Mouse (Mus musculus) forebrain, embryonic 16.5 days (tissue): ENCODE results near the gene Uspl1. TPM values are rescaled to one million over a fixed set of nuclear protein-coding genes. Genes with fewer than 3 reads are reported as not detected.

Experiments
- ATAC-seq: fragments of 200-750 bp; cut with Nextera tagmentation; 2 replicates; pipeline ENCODE4 v1.8.0; 2017; ENCODE audit warnings: mild to moderate bottlenecking, moderate library complexity
- H3K27ac ChIP-seq: fragments of 300-500 bp; sonication (generic); 2 replicates; pipeline ENCODE4 v1.5.1; 2014; ENCODE audit warnings: low read length, control low read depth
- H3K27me3 ChIP-seq: fragments of 300-500 bp; sonication (generic); replicated peaks from 2 replicates; pipeline ENCODE4 v1.6.1; 2014; ENCODE audit warnings: low read length; ENCODE audit not compliant: control insufficient read depth, insufficient read depth
- H3K36me3 ChIP-seq: fragments of 300-500 bp; sonication (generic); 2 replicates; pipeline ENCODE4 v1.6.1; 2014; ENCODE audit not compliant: control insufficient read depth, insufficient read depth
- H3K4me1 ChIP-seq: fragments of 300-500 bp; sonication (generic); replicated peaks from 2 replicates; pipeline ENCODE4 v1.6.1; 2014; ENCODE audit warnings: low read length; ENCODE audit not compliant: control insufficient read depth, insufficient read depth
- H3K4me2 ChIP-seq: fragments of 300-500 bp; sonication (generic); 2 replicates; pipeline ENCODE4 v1.6.1; 2014; ENCODE audit warnings: mild to moderate bottlenecking, low read length, control low read depth
- H3K4me3 ChIP-seq: fragments of 300-500 bp; sonication (generic); replicated peaks from 2 replicates; pipeline ENCODE4 v1.5.1; 2014; ENCODE audit warnings: mild to moderate bottlenecking, low read length, control low read depth
- H3K9ac ChIP-seq: fragments of 300-500 bp; sonication (generic); replicated peaks from 2 replicates; pipeline ENCODE4 v1.6.1; 2014; ENCODE audit warnings: low read depth, low read length, control low read depth
- H3K9me3 ChIP-seq: fragments of 300-500 bp; sonication (generic); 2 replicates; pipeline ENCODE4 v1.6.1; 2016; ENCODE audit warnings: low read length; ENCODE audit not compliant: control insufficient read depth
- WGBS: fragments of 180-500 bp; shearing (Covaris S2); extraction: QIAGEN DNeasy Blood & Tissue Kit; methylation state at CpG from one replicate; pipeline ENCODE4 v1.1.7; 2014; 5-methylcytosine and 5-hydroxymethylcytosine counted together
- polyA plus RNA-seq: library from polyadenylated mRNA; unstranded; fragments of >200 nt; fragmentation: Nextera tagmentation; extraction: Ambion mirVana; gene quantifications from 2 replicates; pipeline ENCODE4 v1.2.1, GENCODE M21; 2015

The Uspl1 gene
- polyA plus RNA-seq, 1 experiment from 2014 or later: 56.0 TPM

- H3K9ac ChIP-seq: no peak overlapping the region
- ATAC-seq: no peak
- no peaks in the 10 kb centered on the region for H3K9me3 ChIP-seq
- no peak overlapping the region for H3K27ac ChIP-seq
- H3K36me3 ChIP-seq: no peaks in the 10 kb centered on the region
- H3K4me3 ChIP-seq: no peak overlapping the region
- no peaks in the 10 kb centered on the region for H3K4me1 ChIP-seq
- H3K4me2 ChIP-seq: no peak overlapping the region
- H3K27me3 ChIP-seq: no peaks in the 10 kb centered on the region
- WGBS: 85% methylated on average over 7 of the region's 7 CpGs
These were observed 21.3 kb upstream of the Uspl1 start for GRCm38 (mm10) chr5:149162890-149163289.

GRCm38 (mm10) chr5:149164881-149165280, 19.3 kb upstream of the Uspl1 start:
- H3K27ac ChIP-seq: no peak overlapping the region
- 68% methylated on average over 7 of the region's 7 CpGs for WGBS

DNA sequence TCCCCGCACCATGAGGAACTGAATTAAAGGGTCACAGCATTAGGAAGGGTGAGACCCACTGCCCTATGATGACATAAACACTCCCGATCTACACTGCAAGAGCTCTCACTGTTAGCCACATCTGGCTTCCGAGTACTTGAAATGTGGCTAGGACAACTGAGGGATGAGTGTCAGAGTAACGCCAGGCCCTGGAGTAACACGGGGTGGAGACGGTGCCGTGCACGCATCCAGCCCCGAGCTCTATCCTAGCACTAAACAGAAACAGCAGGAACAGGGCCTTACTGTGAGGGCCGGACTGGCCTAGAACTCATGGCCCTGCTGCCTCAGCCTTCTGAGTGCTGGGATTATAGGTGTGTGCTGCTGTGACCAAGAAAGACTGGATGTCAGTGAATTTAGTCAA, 18.1 kb upstream of the Uspl1 start:
- H3K4me2 ChIP-seq: no peak overlapping the region
- H3K27ac ChIP-seq: no peak overlapping the region
- no peaks in the 10 kb centered on the region for H3K36me3 ChIP-seq
- ATAC-seq: no peak
- H3K4me1 ChIP-seq: no peaks in the 10 kb centered on the region
- no peaks in the 10 kb centered on the region for H3K27me3 ChIP-seq
- H3K4me3 ChIP-seq: no peak overlapping the region
- H3K9ac ChIP-seq: no peak overlapping the region
- WGBS: 95% methylated on average over 10 of the region's 10 CpGs
- no peaks in the 10 kb centered on the region for H3K9me3 ChIP-seq

More at GRCm38 (mm10) chr5:149164881-149165280, 19.3 kb upstream of the Uspl1 start:
- Histone ChIP-seq H3K4me3 (no peak overlapping the region), H3K27me3 (no peaks in the 10 kb centered on the region), H3K4me2 (no peak overlapping the region), H3K4me1 (no peaks in the 10 kb centered on the region), H3K9me3 (no peaks in the 10 kb centered on the region), H3K36me3 (no peaks in the 10 kb centered on the region), H3K9ac (no peak overlapping the region)
- no peak for ATAC-seq

GRCm38 (mm10) chr5:149168051-149168450, 16.1 kb upstream of the Uspl1 start:
- no peak for ATAC-seq
- H3K9me3 ChIP-seq: no peaks in the 10 kb centered on the region
- H3K4me3 ChIP-seq: no peak overlapping the region
- no peaks in the 10 kb centered on the region for H3K36me3 ChIP-seq
- no peak overlapping the region for H3K9ac ChIP-seq
- H3K27ac ChIP-seq: no peak overlapping the region
- H3K27me3 ChIP-seq: no peaks in the 10 kb centered on the region
- 77% methylated on average over 2 of the region's 2 CpGs for WGBS
- H3K4me1 ChIP-seq: no peaks in the 10 kb centered on the region
- no peak overlapping the region for H3K4me2 ChIP-seq

- 76% methylated on average over 9 of the region's 9 CpGs for whole genome bisulfite sequencing
- Histone ChIP-seq H3K4me3 (no peak overlapping the region), H3K9me3 (no peaks in the 10 kb centered on the region), H3K4me1 (no peaks in the 10 kb centered on the region), H3K27me3 (no peaks in the 10 kb centered on the region), H3K27ac (no peak overlapping the region), H3K9ac (no peak overlapping the region), H3K36me3 (no peaks in the 10 kb centered on the region), H3K4me2 (no peak overlapping the region)
- no peak for ATAC-seq
These were observed 15.3 kb upstream of the Uspl1 start for GRCm38 (mm10) chr5:149168816-149169215.

- H3K9me3 ChIP-seq: no peaks in the 10 kb centered on the region
- no peaks in the 10 kb centered on the region for H3K4me1 ChIP-seq
- no peak overlapping the region for H3K4me2 ChIP-seq
These were observed 13.1 kb upstream of the Uspl1 start for GRCm38 (mm10) chr5:149170841-149171588.

GRCm38 (mm10) chr5:149172246-149172645, 11.9 kb upstream of the Uspl1 start:
- no peaks in the 10 kb centered on the region for H3K36me3 ChIP-seq
- no peaks in the 10 kb centered on the region for H3K9me3 ChIP-seq
- H3K27ac ChIP-seq: no peak overlapping the region
- no peaks in the 10 kb centered on the region for H3K4me1 ChIP-seq
- H3K27me3 ChIP-seq: no peaks in the 10 kb centered on the region
- ATAC-seq: no peak
- WGBS: 72% methylated on average over 10 of the region's 10 CpGs
- no peak overlapping the region for H3K9ac ChIP-seq
- no peak overlapping the region for H3K4me3 ChIP-seq
- H3K4me2 ChIP-seq: no peak overlapping the region

More at GRCm38 (mm10) chr5:149170841-149171588, 13.1 kb upstream of the Uspl1 start:
- no peak overlapping the region for H3K9ac ChIP-seq
- no peak for ATAC-seq
- H3K4me3 ChIP-seq: no peak overlapping the region
- no peaks in the 10 kb centered on the region for H3K27me3 ChIP-seq
- WGBS: 54% methylated on average over 8 of the region's 8 CpGs
- no peak overlapping the region for H3K27ac ChIP-seq
- H3K36me3 ChIP-seq: no peaks in the 10 kb centered on the region

- Histone ChIP-seq H3K4me3 (no peak overlapping the region), H3K4me2 (no peak overlapping the region), H3K27me3 (no peaks in the 10 kb centered on the region), H3K9me3 (no peaks in the 10 kb centered on the region), H3K27ac (no peak overlapping the region), H3K9ac (no peak overlapping the region), H3K4me1 (no peaks in the 10 kb centered on the region), H3K36me3 (no peaks in the 10 kb centered on the region)
- ATAC-seq: no peak
- WGBS: 89% methylated on average over 7 of the region's 7 CpGs
These were observed 9.6 kb upstream of the Uspl1 start for GRCm38 (mm10) chr5:149174527-149174926.

- H3K27me3 ChIP-seq: no peaks in the 10 kb centered on the region
- H3K27ac ChIP-seq: no peak overlapping the region
- H3K9me3 ChIP-seq: no peaks in the 10 kb centered on the region
- H3K4me1 ChIP-seq: no peaks in the 10 kb centered on the region
- H3K36me3 ChIP-seq: no peaks in the 10 kb centered on the region
- no peak overlapping the region for H3K9ac ChIP-seq
- H3K4me2 ChIP-seq: no peak overlapping the region
- no peak for ATAC-seq
- WGBS: 82% methylated on average over 6 of the region's 6 CpGs
- H3K4me3 ChIP-seq: no peak overlapping the region
These were observed 8.4 kb upstream of the Uspl1 start for GRCm38 (mm10) chr5:149175736-149176135.

DNA sequence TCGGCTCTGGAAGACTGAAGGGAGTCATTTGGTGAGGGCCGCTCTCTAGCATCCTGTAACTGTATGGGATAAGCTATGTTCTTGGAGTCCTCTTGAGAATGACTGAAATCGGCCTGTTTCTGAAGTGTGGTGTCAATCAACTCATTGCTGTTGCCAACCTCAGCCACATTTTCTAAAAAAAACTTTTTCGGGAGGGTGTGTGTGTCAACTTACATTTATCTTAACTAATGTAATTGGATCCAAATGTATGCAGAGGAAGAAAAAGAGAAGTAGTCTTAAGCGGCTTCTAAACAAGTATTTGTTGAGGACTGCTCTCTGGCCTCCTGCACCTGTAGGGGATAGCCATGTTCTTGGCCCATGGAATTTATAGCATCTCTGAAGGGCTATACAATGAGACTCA, 6.1 kb upstream of the Uspl1 start:
- H3K36me3 ChIP-seq: no peaks in the 10 kb centered on the region
- no peaks in the 10 kb centered on the region for H3K9me3 ChIP-seq
- 85% methylated on average over 5 of the region's 5 CpGs for WGBS
- H3K9ac ChIP-seq: no peak overlapping the region
- ATAC-seq: no peak
- no peak overlapping the region for H3K4me3 ChIP-seq
- H3K4me1 ChIP-seq: no peaks in the 10 kb centered on the region
- no peak overlapping the region for H3K4me2 ChIP-seq
- H3K27me3 ChIP-seq: no peaks in the 10 kb centered on the region
- H3K27ac ChIP-seq: no peak overlapping the region
